Mouse (Mus musculus): ENCODE measurements around the gene Dohh. TPM values are rescaled to one million over a fixed set of nuclear protein-coding genes. Genes with fewer than 3 reads are reported as not detected.
A peak's percentile ranks its signal among the peaks of the same experiment; 100 is the strongest.

The Dohh gene
- polyA plus RNA-seq, 1 experiment from 2014 or later = 73.5 TPM

DNA sequence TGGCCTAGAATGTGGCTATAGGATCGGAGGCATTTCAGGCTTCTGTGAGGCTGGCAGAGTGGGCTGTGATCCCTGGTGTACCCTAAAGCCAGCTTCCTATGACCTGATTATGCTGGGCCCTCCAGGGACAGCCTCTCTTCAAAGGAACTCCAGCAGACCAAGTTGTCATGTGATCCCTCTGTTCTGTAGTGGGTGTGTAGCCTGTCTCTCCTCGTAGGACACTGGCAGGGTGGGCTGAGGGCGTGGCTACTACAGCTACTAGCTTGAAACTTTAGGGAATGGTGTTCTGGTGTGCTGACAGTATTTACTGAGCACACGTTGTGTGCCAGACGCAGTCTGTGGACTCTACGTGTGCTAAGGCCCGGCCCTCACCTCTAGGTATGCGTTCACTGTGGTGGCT, 23.5 kb upstream of the Dohh start:
- peaks cover 25% of the 10 kb centered on the region for H3K27me3 ChIP-seq
- peaks cover 15% of the 10 kb centered on the region; the same call in 1 of the 2 replicates for H3K36me3 ChIP-seq
- no peak overlapping the region for H3K27ac ChIP-seq
- H3K4me2 ChIP-seq (replicated peaks) = no peak overlapping the region
- no peaks in the 10 kb centered on the region for H3K9me3 ChIP-seq
- 72% methylated on average over 8 of the region's 8 CpGs for WGBS
- 0 out of 2 replicates have a peak overlapping the region, but pooled peaks have one; percentile 36 for H3K9ac ChIP-seq (replicated peaks)
- H3K4me3 ChIP-seq (replicated peaks) = no peak overlapping the region
- ATAC-seq = no peak
- H3K4me1 ChIP-seq (replicated peaks) = peaks cover 68% of the 10 kb centered on the region

GRCm38 (mm10) chr10:81362336-81362949, 21.8 kb upstream of the Dohh start:
- ATAC-seq = no peak

DNA sequence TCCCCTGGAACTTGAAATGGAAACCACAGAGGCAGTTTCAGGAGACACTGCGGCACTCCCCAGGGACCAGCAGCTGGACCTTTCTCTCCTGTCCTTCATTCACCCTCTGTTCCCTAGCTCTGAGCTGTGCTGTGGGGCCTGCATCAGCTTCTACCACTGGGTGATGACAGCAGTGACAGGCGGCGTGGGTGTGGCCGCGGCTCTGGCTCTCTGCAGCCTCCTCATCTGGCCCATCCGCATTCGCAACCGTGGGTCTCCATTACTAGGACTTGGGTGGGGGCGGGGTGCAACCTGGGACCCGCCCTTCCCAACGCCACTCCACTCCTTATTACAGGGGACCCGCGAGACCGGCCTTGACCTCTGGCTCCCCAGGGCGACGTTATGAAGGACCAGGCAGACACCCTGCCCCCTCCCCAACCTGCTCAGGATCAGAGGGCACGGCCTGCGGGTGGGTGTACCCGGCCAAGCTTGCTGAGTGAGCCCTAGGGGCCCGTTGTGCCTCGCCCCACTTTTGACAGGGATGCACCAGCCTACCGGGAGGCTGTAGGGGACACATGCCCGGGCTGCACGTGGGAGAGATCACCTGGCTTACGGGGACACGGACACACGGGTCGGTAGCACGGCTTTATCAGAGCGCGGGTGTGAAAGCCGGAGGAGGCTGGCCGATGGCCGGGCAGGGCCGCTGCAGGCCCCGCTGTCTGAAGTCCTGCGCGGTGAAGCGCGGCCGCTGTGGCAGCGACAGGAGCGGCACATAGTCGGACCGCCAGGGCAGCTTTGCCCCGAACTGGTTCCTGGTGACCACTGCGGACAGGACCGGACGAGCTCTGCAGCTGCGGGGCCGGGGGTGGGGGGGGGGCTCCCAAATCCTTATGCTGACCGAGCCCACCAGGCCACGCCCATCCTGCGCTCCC, 20.5 kb upstream of the Dohh start:
- Histone ChIP-seq H3K4me1 (replicated peaks) (peaks cover 64% of the 10 kb centered on the region), H3K27ac (no peak overlapping the region), H3K27me3 (peaks cover 25% of the 10 kb centered on the region), H3K9me3 (no peaks in the 10 kb centered on the region), H3K4me3 (replicated peaks) (peak overlapping the region; percentile 36), H3K9ac (replicated peaks) (peak overlapping the region; percentile 60), H3K36me3 (peaks cover 44% of the 10 kb centered on the region), H3K4me2 (replicated peaks) (peak overlapping the region; percentile 56)
- WGBS = 9% methylated on average over 54 of the region's 54 CpGs
- 0 out of 2 replicates have a peak, but pooled peaks have one; percentile 10 for ATAC-seq

More at GRCm38 (mm10) chr10:81362336-81362949, 21.8 kb upstream of the Dohh start:
- Histone ChIP-seq H3K9me3 (no peaks in the 10 kb centered on the region), H3K27ac (no peak overlapping the region), H3K27me3 (peaks cover 25% of the 10 kb centered on the region), H3K4me1 (replicated peaks) (peaks cover 74% of the 10 kb centered on the region), H3K9ac (replicated peaks) (no peak overlapping the region), H3K4me3 (replicated peaks) (no peak overlapping the region), H3K4me2 (replicated peaks) (no peak overlapping the region), H3K36me3 (peaks cover 31% of the 10 kb centered on the region)
- WGBS = 79% methylated on average over 12 of the region's 12 CpGs

DNA sequence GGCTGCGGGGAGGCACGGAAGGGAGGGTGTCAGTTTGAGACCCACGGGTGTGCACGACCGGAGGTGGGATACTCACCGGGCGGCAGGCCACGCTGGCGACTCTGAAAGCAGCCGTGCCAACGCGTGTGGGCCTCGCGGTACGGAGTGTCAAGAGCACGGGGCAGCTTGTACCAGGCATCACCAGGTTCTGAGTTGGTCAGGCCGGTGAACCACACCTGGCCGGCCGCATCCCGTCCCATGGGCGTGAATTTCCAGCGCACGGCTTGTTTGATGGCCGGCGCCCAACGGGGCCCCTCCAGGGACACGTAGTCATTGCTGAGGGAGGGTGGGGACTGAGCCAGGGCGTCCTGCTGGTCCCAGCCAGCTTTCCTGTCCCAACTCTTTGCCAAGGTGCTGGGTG, 19.6 kb upstream of the Dohh start:
- WGBS = 6% methylated on average over 28 of the region's 28 CpGs
- peaks cover 56% of the 10 kb centered on the region for H3K4me1 ChIP-seq (replicated peaks)
- H3K9me3 ChIP-seq = no peaks in the 10 kb centered on the region
- H3K27me3 ChIP-seq = peaks cover 25% of the 10 kb centered on the region
- H3K27ac ChIP-seq = no peak overlapping the region
- peaks cover 53% of the 10 kb centered on the region for H3K36me3 ChIP-seq
- peak; percentile 2 for ATAC-seq
- H3K4me2 ChIP-seq (replicated peaks) = peak overlapping the region; percentile 56
- H3K4me3 ChIP-seq (replicated peaks) = peak overlapping the region; percentile 36
- H3K9ac ChIP-seq (replicated peaks) = peak overlapping the region; percentile 60

DNA sequence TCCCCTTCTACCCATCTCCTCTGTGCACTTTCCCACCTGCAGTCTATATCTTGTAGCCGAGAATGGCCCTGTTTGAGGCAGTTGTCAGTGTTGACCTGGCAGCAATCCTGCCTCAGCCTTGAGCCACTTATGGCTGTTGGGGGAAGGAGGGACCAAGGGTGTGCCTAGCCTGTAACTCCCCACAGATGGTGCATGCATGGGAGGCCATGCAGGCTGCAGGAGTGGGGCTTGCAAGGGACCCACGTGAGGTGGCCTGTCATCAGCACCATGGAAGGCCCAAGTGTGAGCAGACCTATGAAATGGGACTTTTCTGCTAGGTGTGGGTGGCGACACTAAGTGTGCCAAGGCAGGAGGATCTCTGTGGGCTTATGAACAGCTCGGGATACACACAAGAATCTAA, 19.2 kb upstream of the Dohh start:
- Histone ChIP-seq H3K4me1 (replicated peaks) (peaks cover 56% of the 10 kb centered on the region), H3K4me2 (replicated peaks) (peak overlapping the region; percentile 56), H3K36me3 (peaks cover 57% of the 10 kb centered on the region), H3K9me3 (no peaks in the 10 kb centered on the region), H3K27ac (no peak overlapping the region), H3K4me3 (replicated peaks) (no peak overlapping the region), H3K27me3 (peaks cover 25% of the 10 kb centered on the region), H3K9ac (replicated peaks) (no peak overlapping the region)
- WGBS = 29% methylated on average over 4 of the region's 4 CpGs
- ATAC-seq = peak; percentile 32

DNA sequence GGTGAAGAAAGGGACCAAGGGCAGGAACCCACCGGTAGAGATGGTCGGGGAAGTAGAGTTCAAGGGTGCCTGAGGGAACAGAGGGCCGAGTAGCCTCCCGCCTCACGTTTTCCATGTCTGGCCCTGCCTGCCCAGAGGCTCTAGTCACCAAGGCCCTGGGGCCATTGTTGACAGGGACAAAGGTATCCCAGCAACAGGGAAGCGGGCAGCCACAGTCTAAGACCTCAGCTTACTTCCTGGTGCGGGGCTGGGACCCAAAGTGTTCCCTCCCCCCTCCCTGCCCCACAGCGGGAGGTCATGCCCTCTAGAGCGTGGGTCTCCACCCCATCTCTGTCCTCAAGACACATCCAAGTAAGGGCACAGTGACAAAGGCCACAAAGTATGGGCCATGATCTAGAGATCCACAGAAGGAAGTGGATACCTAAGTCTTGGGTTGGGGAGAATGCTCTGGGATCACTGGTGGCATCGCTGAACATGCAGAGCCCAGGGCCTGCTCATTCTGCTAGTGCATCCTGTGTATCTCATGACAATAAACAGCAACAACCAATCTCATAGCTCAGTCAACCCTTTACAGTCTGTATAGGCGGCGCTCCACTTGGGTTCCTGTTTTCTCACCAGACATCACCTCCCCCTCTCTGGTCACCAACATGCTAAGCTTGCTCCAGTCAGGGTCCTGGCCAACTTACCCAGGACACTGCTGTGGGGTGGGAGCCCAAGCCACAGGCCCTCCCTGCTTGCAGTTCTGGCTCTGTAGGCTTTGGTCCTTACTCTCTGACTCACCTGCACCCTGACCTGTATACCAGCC, 18.4 kb upstream of the Dohh start, which contains the start of gene 4930404N11Rik:
4930404N11Rik (minus strand) TSS at position 145 of the 805 bp plus-strand sequence.
- H3K4me2 ChIP-seq (replicated peaks) = peak within 1 kb of the TSS; percentile 56
- H3K4me1 ChIP-seq (replicated peaks) = peaks cover 50% of the 10 kb centered on the region
- no peaks in the 10 kb centered on the region for H3K9me3 ChIP-seq
- H3K4me3 ChIP-seq (replicated peaks) = peak within 1 kb of the TSS; percentile 36
- peaks cover 65% of the 10 kb centered on the region for H3K36me3 ChIP-seq
- H3K27ac ChIP-seq = 0 out of 2 replicates have a peak within 1 kb of the TSS, but pooled peaks have one; percentile 5
- ATAC-seq = peak; percentile 25; the same call in 1 of the 2 replicates
- H3K27me3 ChIP-seq = peaks cover 25% of the 10 kb centered on the region
- WGBS = 16% methylated on average over 12 of the region's 12 CpGs
- H3K9ac ChIP-seq (replicated peaks) = peak within 1 kb of the TSS; percentile 60

DNA sequence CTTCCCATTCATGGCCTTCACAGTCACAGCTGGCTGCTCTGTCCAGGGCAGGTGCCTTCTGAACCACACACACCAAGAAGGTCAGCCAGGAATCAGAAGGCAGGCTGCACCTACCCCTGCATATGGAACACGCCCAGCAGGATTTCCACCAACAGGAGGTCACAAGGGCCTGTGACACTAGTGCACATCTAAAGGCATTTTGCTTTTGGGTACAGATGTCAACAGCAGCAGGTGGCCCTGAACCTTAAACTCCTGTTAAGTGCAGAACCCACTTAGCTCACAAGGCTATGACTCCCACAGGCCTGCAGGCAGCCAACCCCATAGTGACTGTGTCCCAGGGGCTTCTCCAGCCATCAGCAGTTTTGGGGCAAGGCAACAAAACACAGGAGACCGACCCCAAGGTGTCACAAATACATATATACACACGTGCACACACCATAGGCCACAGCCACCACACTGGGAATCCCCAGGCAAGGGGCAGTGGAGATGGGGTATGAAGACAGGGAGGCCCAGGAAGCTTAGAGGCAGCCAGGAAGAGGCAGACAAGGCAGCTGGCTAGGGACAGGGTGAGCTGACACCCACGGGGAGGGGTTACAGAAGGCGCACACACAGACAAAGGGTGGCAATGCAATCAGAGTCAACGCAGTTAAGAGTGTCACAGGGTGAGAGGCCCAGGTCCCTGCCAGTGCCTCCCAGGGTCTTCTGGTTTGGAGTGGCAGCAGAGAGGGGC, 17.6 kb upstream of the Dohh start:
- H3K4me1 ChIP-seq (replicated peaks) = peaks cover 45% of the 10 kb centered on the region
- H3K4me2 ChIP-seq (replicated peaks) = no peak overlapping the region
- no peak for ATAC-seq
- no peak overlapping the region for H3K4me3 ChIP-seq (replicated peaks)
- H3K27ac ChIP-seq = 0 out of 2 replicates have a peak overlapping the region, but pooled peaks have one; percentile 5
- H3K36me3 ChIP-seq = peaks cover 67% of the 10 kb centered on the region
- H3K9ac ChIP-seq (replicated peaks) = no peak overlapping the region
- 67% methylated on average over 6 of the region's 6 CpGs for WGBS
- peaks cover 25% of the 10 kb centered on the region for H3K27me3 ChIP-seq
- no peaks in the 10 kb centered on the region for H3K9me3 ChIP-seq

DNA sequence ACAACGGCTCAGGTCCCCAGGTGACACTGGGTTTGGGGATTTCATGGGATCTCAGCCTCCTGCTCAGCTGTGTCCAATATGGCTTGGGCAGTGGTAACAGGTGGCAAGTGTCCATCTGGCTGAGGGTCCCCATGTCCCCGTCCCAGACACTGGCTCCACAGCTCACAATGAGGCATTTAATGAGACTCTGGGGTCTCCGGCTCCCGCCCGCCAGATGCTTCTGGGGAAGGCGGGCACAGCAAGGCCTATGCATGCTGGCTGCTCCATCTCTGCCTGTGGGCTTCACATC, 17.1 kb upstream of the Dohh start:
- H3K4me1 ChIP-seq (replicated peaks) = peaks cover 45% of the 10 kb centered on the region
- ATAC-seq = no peak
- no peaks in the 10 kb centered on the region for H3K9me3 ChIP-seq
- no peak overlapping the region for H3K4me3 ChIP-seq (replicated peaks)
- H3K27ac ChIP-seq = no peak overlapping the region
- H3K9ac ChIP-seq (replicated peaks) = no peak overlapping the region
- peaks cover 69% of the 10 kb centered on the region for H3K36me3 ChIP-seq
- whole genome bisulfite sequencing = 72% methylated on average over 6 of the region's 6 CpGs
- peaks cover 25% of the 10 kb centered on the region for H3K27me3 ChIP-seq
- no peak overlapping the region for H3K4me2 ChIP-seq (replicated peaks)

DNA sequence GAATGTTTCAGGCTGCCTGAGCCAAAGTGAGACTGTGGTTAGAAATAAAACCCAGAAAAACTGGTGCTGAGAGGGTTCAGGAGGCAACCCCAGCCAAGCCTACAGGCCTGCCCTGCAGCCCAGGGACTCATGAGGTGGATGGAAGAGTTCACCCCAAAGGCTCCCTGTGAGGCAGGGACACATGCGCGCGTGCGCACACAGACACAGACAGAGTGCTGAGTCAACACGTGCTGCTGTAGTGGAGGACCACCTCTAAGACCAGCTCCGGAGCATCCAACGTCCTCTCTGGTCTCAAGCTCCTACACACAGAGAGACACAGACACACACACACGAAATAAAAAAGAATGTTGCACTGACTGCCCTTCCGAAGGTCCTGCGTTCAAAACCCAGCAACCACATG, 8.9 kb upstream of the Dohh start:
- no peak overlapping the region for H3K9ac ChIP-seq (replicated peaks)
- H3K4me3 ChIP-seq (replicated peaks) = no peak overlapping the region
- H3K9me3 ChIP-seq = no peaks in the 10 kb centered on the region
- H3K4me1 ChIP-seq (replicated peaks) = peaks cover 37% of the 10 kb centered on the region
- no peak for ATAC-seq
- WGBS = 94% methylated on average over 10 of the region's 10 CpGs
- H3K36me3 ChIP-seq = peaks cover 50% of the 10 kb centered on the region
- no peak overlapping the region for H3K27ac ChIP-seq
- no peak overlapping the region for H3K4me2 ChIP-seq (replicated peaks)
- no peaks in the 10 kb centered on the region for H3K27me3 ChIP-seq

- Histone ChIP-seq H3K4me2 (replicated peaks) (peak overlapping the region; percentile 84), H3K27me3 (no peaks in the 10 kb centered on the region), H3K36me3 (peaks cover 35% of the 10 kb centered on the region), H3K9me3 (no peaks in the 10 kb centered on the region), H3K27ac (no peak overlapping the region), H3K4me3 (replicated peaks) (peak overlapping the region; percentile 79), H3K9ac (replicated peaks) (peak overlapping the region; percentile 93), H3K4me1 (replicated peaks) (peaks cover 37% of the 10 kb centered on the region)
- ATAC-seq = no peak
- WGBS = 46% methylated on average over 6 of the region's 6 CpGs
Observed at GRCm38 (mm10) chr10:81376561-81377361, 7.5 kb upstream of the Dohh start.

DNA sequence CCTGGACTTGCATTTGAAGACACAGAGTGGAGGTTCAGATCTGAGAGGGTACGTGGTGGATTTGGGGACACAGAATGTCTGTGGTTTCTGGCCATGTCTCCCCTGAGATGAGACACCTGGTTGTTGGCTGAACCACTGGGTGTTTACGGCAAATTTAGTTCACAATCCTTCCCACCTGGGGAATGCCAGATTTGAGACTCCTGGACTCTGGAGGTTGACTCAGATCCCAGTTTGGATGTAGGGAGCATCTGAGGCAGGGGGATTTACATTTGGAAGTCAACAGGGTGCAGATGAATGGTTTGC, 6.9 kb upstream of the Dohh start:
- peaks cover 30% of the 10 kb centered on the region for H3K36me3 ChIP-seq

More for the DNA sequence above, 6.9 kb upstream of the Dohh start:
- ATAC-seq = no peak
- WGBS = 67% methylated on average over 2 of the region's 2 CpGs
- no peak overlapping the region for H3K27ac ChIP-seq
- H3K9ac ChIP-seq (replicated peaks) = peak overlapping the region; percentile 93
- peaks cover 37% of the 10 kb centered on the region for H3K4me1 ChIP-seq (replicated peaks)
- H3K27me3 ChIP-seq = no peaks in the 10 kb centered on the region
- H3K9me3 ChIP-seq = no peaks in the 10 kb centered on the region
- peak overlapping the region; percentile 79 for H3K4me3 ChIP-seq (replicated peaks)
- peak overlapping the region; percentile 84 for H3K4me2 ChIP-seq (replicated peaks)

Measured in midbrain, embryonic 13.5 days (tissue).